Mouse (Mus musculus) urinary bladder, postnatal 36 days (tissue): Measurements from ENCODE around the gene Aoah.

Experiments
- DNase-seq, 2 experiments: peaks; one replicate each; pipeline ENCODE4 v3.0.0; 2022; ENCODE audit warnings: low spot score in 2 of 2, mixed read lengths in 1 of 2

Aoah gene

GRCm38 (mm10) chr13:21074847-21075246 is 280.9 kb downstream of the Aoah start, which contains the start of gene Olfr1370:
Gene Olfr1370, minus strand, starts transcription at chr13:21074947.
- DNase-seq = no peak

- DNase-seq = no peak
Measured at GRCm38 (mm10) chr13:21082686-21083085, 288.8 kb downstream of the Aoah start.
